Mouse (Mus musculus): Measurements from ENCODE around the gene Pigc.

The Pigc gene

DNA sequence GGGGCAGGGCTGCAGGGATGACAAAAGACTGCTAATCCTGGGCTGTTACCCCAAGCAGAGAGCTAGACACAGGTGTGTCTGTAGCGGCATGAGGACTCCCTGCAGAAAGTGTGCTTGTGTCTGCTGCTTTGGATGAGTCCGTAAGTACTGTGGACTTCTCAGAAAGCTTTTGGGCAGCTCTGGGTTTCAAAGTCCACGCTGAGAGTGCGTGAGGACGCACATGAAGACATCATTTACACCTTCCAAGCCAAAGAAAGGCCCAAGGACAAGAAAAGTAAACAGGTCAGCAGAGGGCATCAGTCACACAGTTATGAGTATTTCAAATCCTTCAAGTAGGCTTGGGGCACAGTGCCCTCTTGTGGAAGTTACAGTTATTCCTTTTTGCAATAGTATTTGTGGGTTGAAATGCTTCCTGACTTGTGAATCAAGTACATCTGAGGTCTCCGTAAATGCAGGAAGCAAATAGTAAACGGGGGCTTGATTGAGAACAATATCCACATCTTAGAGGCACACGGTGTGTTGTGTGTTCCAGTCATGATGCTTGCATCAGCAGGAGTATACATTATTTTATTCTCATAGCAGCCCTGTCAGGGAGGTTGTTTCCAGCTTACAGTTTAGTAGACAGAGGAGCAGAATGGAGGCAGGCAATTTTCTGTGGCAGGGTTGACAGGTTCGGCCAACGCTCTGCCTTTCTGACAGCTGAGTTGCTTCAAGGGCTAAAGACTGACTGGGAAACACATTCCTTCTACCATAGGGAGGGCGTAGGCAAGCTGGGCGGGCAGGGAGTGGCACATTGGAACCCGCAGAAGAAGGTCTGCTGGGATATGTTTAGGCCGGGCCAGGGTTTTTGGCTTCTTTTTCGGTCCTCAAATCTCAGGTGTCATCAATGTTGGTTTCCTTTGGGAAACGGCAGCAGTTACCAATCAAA lies 7.5 kb downstream of the Pigc start:
- DNase-seq, result peak; percentile 87

DNA sequence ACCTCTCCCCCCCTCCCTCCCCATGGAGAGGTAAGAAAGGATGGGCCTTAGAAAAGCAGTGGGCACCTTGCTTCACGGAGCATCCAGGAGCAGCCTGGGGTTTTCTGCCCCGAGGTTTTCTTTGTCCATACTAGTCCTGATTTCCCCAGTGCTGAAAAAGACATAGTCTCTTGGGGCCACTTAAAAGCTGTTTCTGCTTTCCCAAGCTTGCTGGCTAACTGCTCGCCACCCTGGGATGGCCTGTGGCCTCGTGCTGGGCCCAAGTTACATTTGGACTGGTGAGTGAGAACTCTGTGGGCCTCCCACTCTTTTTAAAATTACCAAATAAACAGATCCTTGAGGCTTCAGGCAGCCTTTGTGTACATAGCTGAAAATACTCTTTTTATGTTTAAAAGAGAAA lies 8.3 kb downstream of the Pigc start:
- no peak for DNase-seq

DNA sequence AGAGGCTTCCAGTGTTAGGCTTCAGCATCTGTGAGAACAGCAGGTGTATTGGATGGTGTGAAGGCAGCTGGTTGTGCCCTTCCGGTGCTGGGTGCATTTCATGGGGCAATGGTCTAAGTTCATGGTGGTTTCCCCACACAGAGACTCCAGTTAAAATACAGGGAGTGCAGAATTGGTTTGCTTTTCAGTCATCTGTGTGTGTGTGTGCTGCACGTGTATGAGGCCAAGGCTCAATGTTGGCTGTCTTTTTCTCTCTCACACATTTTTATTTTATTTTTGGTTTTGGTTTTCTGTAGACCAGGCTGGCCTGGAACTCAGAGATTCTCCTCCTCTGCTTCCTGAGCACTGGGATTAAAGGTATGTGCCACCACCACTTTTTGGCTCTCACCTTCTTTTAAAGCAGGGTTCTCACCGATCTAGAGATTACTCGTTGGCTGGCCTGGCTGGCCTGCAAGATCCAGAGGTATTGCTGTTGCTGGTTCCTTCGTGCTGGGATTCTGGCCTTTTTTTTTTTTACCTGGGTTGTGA lies 9.3 kb downstream of the Pigc start:
- DNase-seq, result no peak

DNA sequence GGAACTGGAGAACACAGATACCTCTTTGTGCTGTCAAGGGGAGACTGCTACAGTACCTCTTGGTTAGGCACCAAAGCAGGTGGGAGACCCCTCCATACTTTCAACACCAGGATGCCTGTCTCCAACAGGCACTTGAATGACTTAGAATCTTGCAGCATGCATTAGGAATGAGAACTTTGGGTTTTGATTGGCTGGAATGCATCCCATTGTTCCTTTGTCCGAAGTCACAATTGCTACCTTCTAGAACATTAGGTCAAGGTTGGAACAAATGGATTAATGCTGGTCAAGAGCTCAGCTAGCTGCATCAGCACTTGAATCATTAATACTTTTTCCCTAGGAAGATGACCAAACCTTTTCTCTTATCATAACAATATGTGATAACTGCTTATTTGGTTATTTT lies 10.6 kb downstream of the Pigc start, which contains the start of gene 4930558K02Rik:
4930558K02Rik (minus strand) TSS at position 101 of the 400 bp plus-strand sequence.
- no peak for DNase-seq

DNA sequence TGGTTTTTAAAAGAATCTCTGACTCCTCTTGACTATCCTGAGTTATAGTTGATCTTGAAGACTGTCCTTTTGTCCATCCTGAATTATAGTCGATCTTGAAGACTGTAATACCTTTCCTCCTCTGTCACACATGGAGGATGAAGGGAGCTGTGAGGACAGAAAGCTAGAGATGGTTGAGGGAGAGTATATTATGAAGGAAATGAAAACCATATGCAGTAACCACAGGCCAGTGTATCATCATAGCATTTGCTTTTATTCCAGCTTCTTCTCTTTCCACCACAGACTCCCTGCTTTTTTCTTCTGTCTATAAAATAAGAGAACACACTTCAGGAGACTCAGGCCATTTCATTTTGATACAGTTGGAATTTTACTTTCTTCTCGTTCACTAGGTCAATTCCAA lies 11.1 kb downstream of the Pigc start:
- DNase-seq, result no peak

DNA sequence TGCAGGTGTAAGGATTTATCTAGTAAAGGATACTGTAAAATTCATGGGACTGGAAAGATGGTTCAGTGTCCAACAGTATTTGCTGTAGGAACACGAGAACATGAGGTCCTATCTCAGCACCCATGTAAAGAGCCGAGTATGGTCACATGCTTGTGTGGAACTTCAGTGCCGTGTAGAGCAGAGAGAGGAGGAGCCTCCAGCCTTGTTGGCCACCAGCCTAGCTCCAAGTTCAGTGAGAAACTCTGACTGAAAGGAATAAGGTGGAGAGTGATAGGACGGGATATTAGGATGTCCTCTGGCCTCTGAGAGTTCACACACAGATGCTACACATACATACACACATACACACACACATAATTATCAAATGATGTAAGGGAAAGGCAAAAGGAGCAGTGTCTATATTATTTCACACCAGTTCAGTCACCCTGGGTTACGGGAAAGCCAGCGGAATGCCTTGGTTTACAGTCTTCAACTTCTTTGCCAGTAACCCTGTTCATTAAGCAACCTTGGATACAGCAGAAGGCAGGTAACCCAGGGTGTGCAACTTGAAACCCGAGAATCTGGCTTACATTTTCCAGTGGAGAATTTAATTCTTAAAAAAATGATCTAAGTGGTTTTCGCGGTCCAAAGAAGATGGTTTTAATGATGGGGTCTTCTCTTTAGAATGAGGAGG lies 11.8 kb downstream of the Pigc start:
- DNase-seq, result no peak

DNA sequence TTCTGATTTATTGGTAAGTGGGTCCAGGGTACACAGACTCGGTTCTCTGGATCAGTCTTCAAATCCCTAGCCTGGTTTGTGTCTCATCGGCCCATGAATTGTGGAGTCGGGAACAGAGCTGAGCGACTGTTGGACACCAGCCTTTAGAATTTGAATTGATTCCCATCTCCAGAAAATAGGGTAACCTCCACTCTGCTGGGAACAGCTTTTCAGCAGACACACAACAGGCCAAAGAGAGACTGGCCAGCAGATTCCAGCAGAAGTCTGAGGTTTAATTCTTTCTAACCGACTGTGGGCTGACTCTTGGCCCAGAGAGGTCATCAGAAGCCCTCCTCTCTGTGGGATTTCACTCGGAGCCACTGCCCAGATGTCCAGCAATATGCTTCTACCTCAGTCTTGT lies 14.5 kb downstream of the Pigc start:
- DNase-seq, result no peak

DNA sequence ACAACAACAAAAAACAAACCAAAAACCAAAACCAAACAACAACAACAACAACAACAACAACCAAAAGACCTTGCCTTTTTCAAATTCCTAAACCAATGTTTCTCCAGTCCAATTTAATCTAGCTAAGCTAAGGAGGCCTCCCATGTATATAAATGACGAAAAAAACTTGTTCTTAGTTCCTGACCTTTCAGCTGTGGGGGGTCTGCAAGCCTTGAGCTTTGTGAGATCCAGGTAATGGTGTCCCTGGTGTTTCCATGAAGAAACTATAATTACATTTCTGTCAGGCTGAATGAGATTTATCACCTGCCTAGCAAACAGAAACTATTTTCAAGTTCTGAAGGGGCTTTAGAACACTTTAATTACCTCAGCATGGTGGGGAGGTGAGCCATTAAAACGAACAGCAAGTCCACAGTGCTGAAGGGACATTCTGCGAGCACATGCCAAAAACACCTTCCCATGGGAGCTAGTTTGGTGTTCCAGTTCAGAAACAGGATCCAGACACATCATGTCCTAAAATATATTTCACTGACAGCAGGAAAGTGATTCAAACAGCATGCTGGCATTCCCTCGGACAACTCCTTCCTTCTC lies 15.1 kb downstream of the Pigc start:
- DNase-seq, result no peak

DNA sequence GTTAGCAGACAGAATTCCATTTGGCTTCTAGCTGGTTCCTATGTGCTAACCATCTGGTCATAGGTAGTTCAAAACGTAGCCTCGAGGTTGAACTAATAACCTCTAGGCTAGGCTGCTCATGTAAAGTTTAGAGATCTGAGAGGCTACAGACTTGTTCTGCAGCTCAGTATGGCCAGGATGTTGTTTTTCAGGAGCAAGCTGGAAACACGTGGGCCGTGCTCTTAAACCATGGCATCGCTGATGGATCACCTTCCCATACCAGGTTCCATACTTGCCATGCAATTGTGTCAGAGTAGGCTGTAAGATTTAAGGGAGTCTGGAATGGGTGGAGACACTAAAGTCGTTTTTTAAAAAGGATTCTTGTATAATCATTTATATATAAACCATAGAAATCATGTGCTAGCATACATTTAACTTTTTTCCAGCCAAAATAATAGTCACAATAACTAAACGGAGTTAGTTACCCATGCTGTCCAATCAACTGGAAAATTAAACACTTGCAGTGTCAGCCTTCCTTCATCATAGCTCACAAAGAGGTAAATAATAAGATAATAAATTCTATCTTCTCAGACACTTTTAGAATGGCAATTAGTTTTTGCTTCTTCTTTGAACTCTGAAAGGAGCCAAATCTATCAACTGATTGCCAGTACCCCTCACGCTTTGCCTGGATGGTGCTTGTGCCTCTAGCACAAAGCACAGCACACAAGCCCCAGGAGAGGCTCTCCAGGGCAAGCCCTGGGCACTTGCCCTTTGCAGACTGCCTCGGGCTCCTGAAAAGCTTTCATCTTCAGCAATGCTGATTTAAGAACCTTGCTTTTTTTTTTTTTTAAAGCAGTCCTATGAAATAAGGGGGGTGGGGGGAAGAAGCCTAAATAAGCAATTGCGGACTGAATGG lies 21.9 kb downstream of the Pigc start:
- no peak for DNase-seq

DNA sequence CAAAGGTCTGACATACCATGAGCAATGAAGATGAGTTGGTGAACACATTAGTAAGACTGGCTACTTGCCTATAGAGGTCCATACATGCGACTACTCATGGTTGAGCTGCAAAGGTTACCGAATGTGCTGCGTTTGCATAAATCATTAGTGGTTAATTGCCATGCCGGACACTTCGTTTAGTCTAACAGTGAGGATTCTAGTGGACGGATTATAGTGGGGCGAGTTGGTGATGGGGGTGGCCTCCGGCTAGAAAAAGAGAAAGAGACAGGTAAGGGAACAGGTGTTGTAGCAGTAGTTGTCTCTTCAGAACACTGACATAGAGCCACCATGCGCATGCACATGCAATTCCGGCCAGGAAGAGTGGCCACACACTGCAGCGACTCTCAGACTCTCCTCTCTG lies 22.9 kb downstream of the Pigc start:
- no peak for DNase-seq

DNA sequence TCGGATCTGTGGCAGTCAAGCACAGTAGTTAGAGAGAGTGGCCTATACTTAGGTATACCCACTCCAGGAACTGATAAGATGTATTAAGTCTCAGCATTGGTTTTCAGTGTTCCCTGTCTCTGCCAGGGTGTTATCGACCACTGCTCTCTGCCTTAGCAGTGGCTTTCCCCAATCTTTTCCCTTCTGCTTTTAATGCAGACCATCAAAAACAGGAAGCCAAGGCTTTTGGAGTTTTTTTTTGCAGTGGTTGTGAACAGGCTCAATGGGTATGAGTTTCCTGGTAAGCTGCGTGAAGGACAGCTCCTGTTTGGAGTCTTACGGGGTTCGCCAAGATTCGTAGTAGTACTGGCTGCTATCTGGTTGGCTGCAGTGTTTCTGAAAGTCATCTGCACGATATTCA lies 23.4 kb downstream of the Pigc start:
- no peak for DNase-seq

DNA sequence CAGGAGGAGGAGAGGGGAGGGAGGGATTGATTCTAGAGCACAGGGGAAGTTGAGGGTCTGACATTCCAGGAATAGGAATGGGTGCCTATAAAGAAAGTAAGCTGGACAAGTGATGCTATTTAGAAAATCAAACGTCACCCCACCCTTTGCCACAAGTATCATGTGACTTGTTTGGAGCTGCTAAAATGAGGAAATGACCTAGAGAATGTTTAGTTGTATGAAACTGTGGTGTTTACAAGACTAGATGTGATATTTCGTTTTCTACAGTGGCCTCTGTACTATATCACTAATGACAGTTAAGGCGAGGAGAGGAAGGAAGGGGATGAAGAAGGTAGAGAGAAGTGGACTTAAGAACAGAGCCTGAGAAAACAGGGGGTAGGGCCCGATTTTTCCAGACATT lies 29.8 kb downstream of the Pigc start:
- no peak for DNase-seq

DNA sequence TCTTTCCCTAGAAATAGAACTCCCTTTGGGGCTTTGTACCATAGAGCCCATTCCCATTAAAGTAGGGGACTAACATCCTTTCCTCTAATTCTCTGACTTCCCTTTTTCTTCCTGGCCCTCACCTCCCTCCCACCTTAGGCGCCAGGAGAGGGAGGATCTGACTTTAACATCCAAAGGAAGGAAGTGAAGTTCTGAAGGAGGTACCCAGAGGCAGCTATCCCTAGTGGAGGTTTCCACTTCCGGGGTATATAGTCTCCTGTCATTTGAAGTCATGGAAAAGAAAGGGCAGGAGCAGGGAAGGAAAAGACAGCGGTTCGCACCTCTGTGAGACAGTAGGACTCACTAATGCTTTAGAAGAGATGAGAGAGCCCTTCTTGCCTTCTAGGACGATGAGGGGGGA lies 30.4 kb downstream of the Pigc start:
- no peak for DNase-seq

DNA sequence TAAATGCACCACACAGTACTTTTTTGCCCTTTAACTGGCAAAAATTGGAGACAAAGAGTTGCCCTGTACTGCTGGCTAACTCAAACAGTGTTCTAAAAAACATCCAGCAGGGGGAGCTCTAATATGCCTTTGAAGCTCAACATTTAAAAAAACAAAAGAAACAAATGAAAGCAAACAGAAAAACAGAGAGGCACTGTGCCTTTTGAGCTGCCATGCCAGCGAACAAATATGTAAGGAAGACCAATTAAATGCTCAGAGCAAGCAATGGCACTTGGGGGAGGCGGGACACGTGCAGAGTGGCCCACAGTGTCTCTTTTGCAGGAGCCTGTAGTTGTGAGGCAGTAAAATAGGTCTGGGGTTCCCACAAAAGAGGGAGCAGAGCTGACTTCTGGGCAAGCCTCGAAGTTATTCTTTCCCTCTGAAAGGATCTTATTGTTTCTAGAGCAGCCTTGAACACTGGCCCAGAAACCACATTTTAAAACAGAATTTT lies 30.9 kb downstream of the Pigc start:
- DNase-seq, result peak; percentile 89

DNA sequence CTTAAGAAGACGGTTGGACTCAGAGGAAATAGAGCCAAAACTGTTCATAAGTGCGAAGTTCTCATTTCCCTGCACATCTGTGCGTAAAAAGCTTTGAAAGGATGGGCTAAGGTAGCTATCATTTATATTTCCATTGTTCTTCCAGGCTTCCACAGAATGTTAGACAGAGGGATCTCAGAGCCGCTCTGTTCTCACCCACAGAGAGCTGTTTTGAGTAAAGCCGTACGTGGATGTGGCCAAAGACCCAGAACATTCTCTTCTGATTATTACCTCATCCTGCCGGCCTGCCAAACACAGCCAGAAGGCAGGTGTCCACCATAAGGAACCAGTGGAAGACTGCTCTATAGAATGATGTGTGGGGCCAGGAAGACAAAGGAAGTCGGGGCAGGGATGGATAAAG lies 32.3 kb downstream of the Pigc start:
- no peak for DNase-seq

DNA sequence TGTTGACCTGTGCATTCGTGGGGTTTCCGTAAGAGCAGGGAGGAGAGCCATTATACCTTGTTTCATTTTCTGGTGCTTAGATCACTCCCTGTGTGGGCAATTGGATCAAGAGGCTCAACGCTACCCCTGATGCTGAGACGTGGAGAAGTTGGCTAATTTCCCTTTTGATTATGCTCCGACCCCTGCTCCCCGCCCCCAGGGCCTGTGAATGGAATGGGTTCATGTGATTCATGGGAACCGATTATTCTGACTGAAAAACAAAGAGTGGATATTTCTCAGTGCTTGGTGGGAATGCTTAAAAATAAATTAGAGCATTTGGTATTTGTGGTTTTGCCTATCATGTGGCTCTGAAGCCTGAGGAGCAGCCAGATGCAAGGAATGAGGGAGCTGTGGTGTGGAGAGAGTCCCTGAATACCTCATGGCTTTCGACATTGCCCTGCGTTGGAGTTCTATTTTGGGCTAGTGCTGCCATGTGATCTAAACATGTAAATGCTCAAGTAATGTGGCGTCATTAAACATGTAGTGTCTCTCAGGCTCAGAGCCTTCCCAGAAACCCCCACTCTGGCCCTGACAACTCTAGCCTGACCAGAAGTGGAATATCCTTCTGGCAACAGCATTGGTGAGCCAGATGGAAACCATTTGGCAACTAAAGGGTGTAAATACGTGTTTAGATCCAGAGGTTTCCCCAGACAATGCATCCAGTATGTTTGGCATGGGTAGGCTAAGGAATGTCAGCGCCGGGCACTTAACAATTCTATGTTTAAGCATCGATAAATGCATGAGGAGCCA lies 34.9 kb downstream of the Pigc start:
- no peak for DNase-seq

DNA sequence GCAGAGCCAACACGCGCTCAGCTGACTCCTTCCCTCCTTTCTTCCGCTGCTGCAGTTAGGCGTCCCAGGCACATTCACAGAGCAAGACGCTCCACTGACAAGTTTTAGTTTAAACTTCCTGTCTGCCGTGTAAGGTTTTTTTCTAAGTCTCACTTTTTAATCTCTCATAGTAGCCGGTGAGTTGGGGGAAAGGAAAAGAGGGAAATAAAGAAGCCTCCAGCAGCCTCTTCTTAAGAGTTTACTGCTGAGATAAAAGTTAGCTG lies 35.5 kb downstream of the Pigc start:
- DNase-seq, result peak; percentile 24

DNA sequence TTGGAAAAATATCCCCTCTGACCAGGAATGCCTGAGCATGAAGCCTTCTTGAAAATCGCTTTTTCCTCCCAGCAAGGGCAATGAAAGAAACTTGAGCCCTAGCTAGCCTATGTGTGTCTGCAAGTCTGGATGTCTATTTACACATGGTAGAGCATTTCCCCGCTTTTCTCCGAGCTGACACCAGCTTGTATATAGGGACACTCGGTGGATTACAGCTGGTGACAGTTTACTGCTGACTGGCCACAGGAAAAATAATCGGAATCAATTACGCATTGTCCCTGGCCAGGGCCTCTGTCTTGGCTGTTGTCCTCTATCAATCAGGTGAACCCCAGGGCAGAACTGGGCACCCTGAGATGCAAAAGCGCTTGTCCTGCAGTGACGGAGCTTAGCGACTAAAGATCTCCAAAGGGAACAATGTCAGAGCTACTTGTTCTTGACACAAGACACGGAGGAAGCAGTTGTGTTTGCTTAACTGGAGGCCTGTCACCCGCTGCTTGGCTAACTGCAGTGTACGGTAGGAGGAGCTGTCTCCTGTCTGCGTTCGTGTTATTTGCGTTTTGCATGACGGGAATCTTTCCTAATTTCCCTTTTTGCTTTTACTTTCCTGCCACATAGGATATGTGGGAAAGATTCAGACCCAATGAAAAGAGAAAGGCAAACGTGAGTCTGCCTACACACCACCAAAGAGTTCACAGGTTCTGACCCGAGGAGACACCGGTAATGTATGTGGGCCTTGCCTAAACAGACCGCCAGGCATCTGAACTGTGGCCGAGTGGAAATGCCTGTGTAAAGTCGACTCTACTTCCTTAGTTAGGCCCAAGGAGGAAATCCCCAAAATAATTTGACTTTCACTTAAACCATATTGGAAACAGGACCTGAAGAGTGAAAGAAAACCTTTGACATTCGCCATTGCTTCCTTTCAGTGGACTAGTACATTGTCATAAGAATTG lies 36.1 kb downstream of the Pigc start:
- DNase-seq, result peak; percentile 57

DNA sequence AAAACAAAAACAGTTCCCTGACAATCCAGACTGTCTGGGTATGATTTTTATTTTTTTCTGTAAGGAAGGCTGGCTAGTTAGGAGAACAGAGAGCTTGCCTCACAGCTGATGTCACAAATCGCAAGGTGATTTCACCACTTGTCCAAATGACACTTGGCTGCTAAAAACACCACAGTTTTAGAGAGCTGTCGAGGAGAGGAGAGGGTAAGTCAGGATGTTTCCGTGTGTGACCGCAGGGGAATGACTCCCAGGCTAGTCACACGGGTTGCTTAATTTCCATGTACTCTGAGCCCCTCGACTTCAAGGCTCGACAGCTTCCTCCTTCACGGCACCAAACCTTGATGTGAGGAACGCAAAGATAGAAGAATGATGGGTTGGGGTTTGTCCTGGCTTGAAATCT lies 37.1 kb downstream of the Pigc start:
- DNase-seq, result no peak

DNA sequence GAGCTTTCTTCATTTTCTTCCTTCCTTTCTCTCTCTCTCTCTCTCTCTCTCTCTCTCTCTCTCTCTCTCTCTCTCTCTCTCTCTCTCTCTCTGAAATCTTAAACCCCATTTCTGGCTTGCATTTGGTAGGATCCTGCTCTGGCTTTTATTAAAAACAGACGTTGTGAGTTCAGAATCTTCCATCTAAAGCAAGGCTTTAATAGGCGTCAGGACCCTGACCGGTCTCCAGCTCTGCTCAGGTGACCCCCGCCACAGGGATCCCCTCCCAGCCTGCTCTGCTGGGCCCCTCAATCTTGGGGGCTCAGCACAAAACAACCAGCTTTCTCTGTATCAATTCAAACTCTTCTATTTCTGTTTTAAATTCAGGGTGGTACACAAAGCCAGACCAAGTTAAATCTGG lies 39.2 kb downstream of the Pigc start:
- no peak for DNase-seq

DNA sequence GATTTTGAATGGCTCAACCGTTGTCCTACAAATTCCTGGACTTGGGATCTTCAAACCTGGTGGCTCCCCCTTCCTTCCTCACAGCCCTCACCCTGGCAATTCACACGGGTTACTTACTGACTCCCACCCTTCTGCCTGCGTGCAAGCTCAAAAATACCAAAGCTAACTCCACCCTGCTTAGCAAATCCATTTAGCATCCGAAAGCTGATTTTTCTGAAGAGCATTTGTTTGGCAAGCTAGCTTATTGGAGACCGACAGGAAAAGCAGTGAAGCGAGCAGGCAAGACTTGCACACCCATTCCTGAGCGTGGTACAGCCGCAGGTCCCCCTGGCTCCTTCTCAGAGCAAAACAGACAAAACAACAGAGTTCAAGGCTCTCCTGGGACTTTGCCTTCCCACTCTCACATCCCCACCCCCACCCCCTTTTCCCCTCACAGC lies 39.7 kb downstream of the Pigc start:
- DNase-seq, result no peak

Data from retina, postnatal 1 day (tissue).